Mouse (Mus musculus) lung, embryonic 14.5 days (tissue): ENCODE measurements at regions not wholly inside any gene's neighbourhood (a gene's known extent, or its start where the extent isn't known, plus 50 kb on each side); places are given as distances from the start of the nearest gene placed in this dataset.

Experiments used
- ATAC-seq: fragments of 200-750 bp; cut with Nextera tagmentation; 2 replicates; pipeline ENCODE4 v1.8.0; 2017; ENCODE audit warnings: mild to moderate bottlenecking, moderate TSS enrichment, moderate library complexity; ENCODE audit not compliant: insufficient read depth
- DNase-seq: peaks from one replicate; pipeline ENCODE4 v3.0.0-alpha.2; 2015
- H3K27ac ChIP-seq: fragments of 300-500 bp; sonication (generic); 2 replicates; pipeline ENCODE4 v1.5.1; 2014; ENCODE audit warnings: low read depth, mild to moderate bottlenecking, moderate library complexity
- H3K27me3 ChIP-seq: fragments of 300-500 bp; sonication (generic); 2 replicates; pipeline ENCODE4 v1.6.1; 2014; ENCODE audit warnings: low read length, control low read depth; ENCODE audit not compliant: insufficient read depth
- H3K36me3 ChIP-seq: fragments of 300-500 bp; sonication (generic); 2 replicates; pipeline ENCODE4 v1.6.1; 2014; ENCODE audit warnings: control low read depth; ENCODE audit not compliant: insufficient read depth
- H3K4me1 ChIP-seq: fragments of 300-500 bp; sonication (generic); 2 replicates; pipeline ENCODE4 v1.6.1; 2014; ENCODE audit warnings: antibody characterized with exemption, control low read depth; ENCODE audit not compliant: insufficient read depth
- H3K4me2 ChIP-seq: fragments of 300-500 bp; sonication (generic); 2 replicates; pipeline ENCODE4 v1.6.1; 2014; ENCODE audit warnings: mild to moderate bottlenecking
- H3K4me3 ChIP-seq: fragments of 300-500 bp; sonication (generic); 2 replicates; pipeline ENCODE4 v1.5.1; 2014; ENCODE audit warnings: low read depth, low read length
- H3K9ac ChIP-seq: fragments of 300-500 bp; sonication (generic); 2 replicates; pipeline ENCODE4 v1.6.1; 2014
- H3K9me3 ChIP-seq: fragments of 300-500 bp; sonication (generic); 2 replicates; pipeline ENCODE4 v1.6.1; 2016; ENCODE audit warnings: low read depth, low read length, control low read depth
- CTCF ChIP-seq: IDR thresholded peaks from 2 replicates; pipeline ENCODE4 v1.5.1; 2016; ENCODE audit warnings: antibody characterized with exemption, low read depth
- WGBS: fragments of 180-500 bp; shearing (Covaris S2); extraction: QIAGEN DNeasy Blood & Tissue Kit; methylation state at CpG from one replicate; pipeline ENCODE4 v1.1.7; 2014; 5-methylcytosine and 5-hydroxymethylcytosine counted together

DNA sequence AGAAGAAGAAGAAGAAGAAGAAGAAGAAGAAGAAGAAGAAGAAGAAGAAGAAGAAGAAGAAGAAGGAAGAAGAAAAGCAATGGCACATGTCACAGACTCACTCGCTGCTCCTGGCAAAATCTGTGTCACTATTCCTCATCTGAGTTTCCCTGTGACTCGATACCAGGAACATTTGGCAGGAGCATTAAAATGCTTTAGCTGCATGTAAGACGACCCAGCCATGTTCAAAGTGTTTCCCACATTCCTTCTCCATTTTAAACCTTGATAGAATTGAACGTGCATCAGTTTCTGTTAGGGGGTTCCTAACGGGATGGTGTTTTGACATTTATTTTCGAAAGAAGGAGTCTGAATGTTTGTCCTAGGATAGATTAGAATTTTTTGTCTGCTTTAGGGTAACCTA, 51.2 kb upstream of the Pja2 start:
- no peak for ATAC-seq
- H3K4me2 ChIP-seq: no peak overlapping the region
- no peak overlapping the region for H3K27ac ChIP-seq
- DNase-seq: no peak
- H3K36me3 ChIP-seq: no peaks in the 10 kb centered on the region
- no peaks in the 10 kb centered on the region for H3K4me1 ChIP-seq
- WGBS: 73% methylated on average over 6 of the region's 6 CpGs
- TF ChIP-seq CTCF: no peak
- no peak overlapping the region for H3K4me3 ChIP-seq
- H3K27me3 ChIP-seq: no peaks in the 10 kb centered on the region
- H3K9ac ChIP-seq: no peak overlapping the region
- no peaks in the 10 kb centered on the region for H3K9me3 ChIP-seq

GRCm38 (mm10) chr17:64383600-64383999, 51.9 kb upstream of the Pja2 start:
- H3K36me3 ChIP-seq: no peaks in the 10 kb centered on the region
- no peak overlapping the region for H3K27ac ChIP-seq
- 89% methylated on average over 11 of the region's 11 CpGs for WGBS
- H3K4me3 ChIP-seq: no peak overlapping the region
- H3K9me3 ChIP-seq: no peaks in the 10 kb centered on the region
- DNase-seq: no peak
- H3K9ac ChIP-seq: no peak overlapping the region
- H3K4me1 ChIP-seq: no peaks in the 10 kb centered on the region
- ATAC-seq: no peak
- H3K27me3 ChIP-seq: no peaks in the 10 kb centered on the region
- no peak for TF ChIP-seq CTCF
- H3K4me2 ChIP-seq: no peak overlapping the region

GRCm38 (mm10) chr17:64390349-64390748, 58.6 kb upstream of the Pja2 start:
- Histone ChIP-seq H3K4me1 (no peaks in the 10 kb centered on the region), H3K9me3 (no peaks in the 10 kb centered on the region), H3K9ac (no peak overlapping the region), H3K36me3 (no peaks in the 10 kb centered on the region), H3K27me3 (no peaks in the 10 kb centered on the region), H3K4me3 (no peak overlapping the region), H3K4me2 (no peak overlapping the region), H3K27ac (no peak overlapping the region)
- ATAC-seq (no peak), DNase-seq (no peak)
- no peak for TF ChIP-seq CTCF
- 86% methylated on average over 1 of the region's 1 CpGs for WGBS

- Histone ChIP-seq H3K27me3 (no peaks in the 10 kb centered on the region), H3K9ac (peak overlapping the region; percentile 34; the same call in 1 of the 2 replicates), H3K4me3 (peak overlapping the region; percentile 19; the same call in 1 of the 2 replicates), H3K9me3 (no peaks in the 10 kb centered on the region), H3K27ac (peak overlapping the region; percentile 60), H3K4me1 (no peaks in the 10 kb centered on the region), H3K36me3 (no peaks in the 10 kb centered on the region), H3K4me2 (peak overlapping the region; percentile 49)
- no peak for TF ChIP-seq CTCF
- ATAC-seq (peak; percentile 70; the same call in 1 of the 2 replicates), DNase-seq (peak; percentile 64)
- WGBS: 6% methylated on average over 12 of the region's 12 CpGs
Measured at GRCm38 (mm10) chr17:64397254-64397897, 65.7 kb upstream of the Pja2 start.

GRCm38 (mm10) chr17:64398114-64398692, 66.5 kb upstream of the Pja2 start:
- TF ChIP-seq CTCF: no peak
- ATAC-seq (peak; percentile 49; the same call in 1 of the 2 replicates), DNase-seq (peak; percentile 38)
- Histone ChIP-seq H3K27me3 (no peaks in the 10 kb centered on the region), H3K4me1 (no peaks in the 10 kb centered on the region), H3K4me2 (no peak overlapping the region), H3K36me3 (no peaks in the 10 kb centered on the region), H3K27ac (no peak overlapping the region), H3K4me3 (no peak overlapping the region), H3K9me3 (no peaks in the 10 kb centered on the region), H3K9ac (no peak overlapping the region)
- 41% methylated on average over 9 of the region's 9 CpGs for WGBS

- no peak for TF ChIP-seq CTCF
- WGBS: 43% methylated on average over 3 of the region's 3 CpGs
- ATAC-seq (no peak), DNase-seq (no peak)
- no peak overlapping the region for H3K4me3 ChIP-seq
- H3K36me3 ChIP-seq: no peaks in the 10 kb centered on the region
- no peak overlapping the region for H3K4me2 ChIP-seq
- H3K27ac ChIP-seq: no peak overlapping the region
- no peak overlapping the region for H3K9ac ChIP-seq
- H3K4me1 ChIP-seq: no peaks in the 10 kb centered on the region
- no peaks in the 10 kb centered on the region for H3K9me3 ChIP-seq
- no peaks in the 10 kb centered on the region for H3K27me3 ChIP-seq
Measured at GRCm38 (mm10) chr17:64398708-64399107, 67.0 kb upstream of the Pja2 start.

GRCm38 (mm10) chr17:64406742-64407254, 75.1 kb upstream of the Pja2 start:
- no peak overlapping the region for H3K4me2 ChIP-seq
- H3K4me3 ChIP-seq: no peak overlapping the region
- H3K27me3 ChIP-seq: no peaks in the 10 kb centered on the region
- H3K27ac ChIP-seq: no peak overlapping the region
- no peaks in the 10 kb centered on the region for H3K4me1 ChIP-seq
- H3K36me3 ChIP-seq: no peaks in the 10 kb centered on the region
- no peak for ATAC-seq
- TF ChIP-seq CTCF: no peak
- DNase-seq: no peak
- 57% methylated on average over 5 of the region's 5 CpGs for WGBS
- no peaks in the 10 kb centered on the region for H3K9me3 ChIP-seq
- no peak overlapping the region for H3K9ac ChIP-seq
